Mouse (Mus musculus): Measurements from ENCODE around the gene Cdc42se2. TPM values are rescaled to one million over a fixed set of nuclear protein-coding genes. Genes with fewer than 3 reads are reported as not detected.

The Cdc42se2 gene
- polyA plus RNA-seq, 1 experiment from 2014 or later: 56.0 TPM

- Histone ChIP-seq H3K27me3 (replicated peaks) (no peaks in the 10 kb centered on the region), H3K9ac (no peak overlapping the region), H3K4me2 (no peak overlapping the region), H3K36me3 (peaks cover 29% of the 10 kb centered on the region), H3K4me1 (no peaks in the 10 kb centered on the region), H3K27ac (replicated peaks) (no peak overlapping the region), H3K9me3 (no peaks in the 10 kb centered on the region), H3K4me3 (no peak overlapping the region)
- ATAC-seq (ENCODE audit: extremely low read depth, insufficient number of reproducible peaks, low FRiP score, low TSS enrichment): no peak
- WGBS: 75% methylated on average over 8 of the region's 8 CpGs
Observed at GRCm38 (mm10) chr11:54701848-54702247, 85.6 kb downstream of the Cdc42se2 start.

- H3K9me3 ChIP-seq: no peaks in the 10 kb centered on the region
- peaks cover 47% of the 10 kb centered on the region for H3K36me3 ChIP-seq
- no peak overlapping the region for H3K4me3 ChIP-seq
- 73% methylated on average over 3 of the region's 3 CpGs for WGBS
- no peak overlapping the region for H3K9ac ChIP-seq
- ATAC-seq (ENCODE audit: extremely low read depth, insufficient number of reproducible peaks, low FRiP score, low TSS enrichment): no peak
- no peaks in the 10 kb centered on the region for H3K27me3 ChIP-seq (replicated peaks)
- no peak overlapping the region for H3K27ac ChIP-seq (replicated peaks)
- H3K4me1 ChIP-seq: no peaks in the 10 kb centered on the region
- no peak overlapping the region for H3K4me2 ChIP-seq
Observed at GRCm38 (mm10) chr11:54699972-54700371, 87.5 kb downstream of the Cdc42se2 start.

- Histone ChIP-seq H3K4me3 (no peak overlapping the region), H3K27me3 (replicated peaks) (no peaks in the 10 kb centered on the region), H3K36me3 (peaks cover 60% of the 10 kb centered on the region), H3K4me2 (no peak overlapping the region), H3K27ac (replicated peaks) (no peak overlapping the region), H3K4me1 (no peaks in the 10 kb centered on the region), H3K9me3 (no peaks in the 10 kb centered on the region), H3K9ac (no peak overlapping the region)
- ATAC-seq (ENCODE audit: extremely low read depth, insufficient number of reproducible peaks, low FRiP score, low TSS enrichment): no peak
- 89% methylated on average over 7 of the region's 7 CpGs for WGBS
Observed at GRCm38 (mm10) chr11:54698636-54699035, 88.8 kb downstream of the Cdc42se2 start.

- ATAC-seq (ENCODE audit: extremely low read depth, insufficient number of reproducible peaks, low FRiP score, low TSS enrichment): no peak
- no peak overlapping the region for H3K4me3 ChIP-seq
- no peaks in the 10 kb centered on the region for H3K9me3 ChIP-seq
- no peaks in the 10 kb centered on the region for H3K4me1 ChIP-seq
- no peak overlapping the region for H3K9ac ChIP-seq
- H3K27me3 ChIP-seq (replicated peaks): no peaks in the 10 kb centered on the region
- H3K36me3 ChIP-seq: peaks cover 65% of the 10 kb centered on the region
- no peak overlapping the region for H3K27ac ChIP-seq (replicated peaks)
- WGBS: 88% methylated on average over 5 of the region's 5 CpGs
- H3K4me2 ChIP-seq: no peak overlapping the region
Observed at GRCm38 (mm10) chr11:54697611-54698010, 89.9 kb downstream of the Cdc42se2 start.

- H3K27ac ChIP-seq (replicated peaks): no peak overlapping the region
- no peaks in the 10 kb centered on the region for H3K4me1 ChIP-seq
- H3K4me2 ChIP-seq: no peak overlapping the region
- peaks cover 78% of the 10 kb centered on the region for H3K36me3 ChIP-seq
- H3K9me3 ChIP-seq: no peaks in the 10 kb centered on the region
- no peak for ATAC-seq (ENCODE audit: extremely low read depth, insufficient number of reproducible peaks, low FRiP score, low TSS enrichment)
- 50% methylated on average over 4 of the region's 4 CpGs for WGBS
- H3K27me3 ChIP-seq (replicated peaks): no peaks in the 10 kb centered on the region
- H3K4me3 ChIP-seq: no peak overlapping the region
- H3K9ac ChIP-seq: no peak overlapping the region
Observed at GRCm38 (mm10) chr11:54695951-54696350, 91.5 kb downstream of the Cdc42se2 start.

- H3K4me3 ChIP-seq: no peak overlapping the region
- peaks cover 79% of the 10 kb centered on the region for H3K36me3 ChIP-seq
- ATAC-seq (ENCODE audit: extremely low read depth, insufficient number of reproducible peaks, low FRiP score, low TSS enrichment): no peak
- no peak overlapping the region for H3K4me2 ChIP-seq
- H3K9ac ChIP-seq: no peak overlapping the region
- WGBS: 80% methylated on average over 8 of the region's 8 CpGs
- H3K27me3 ChIP-seq (replicated peaks): no peaks in the 10 kb centered on the region
- no peaks in the 10 kb centered on the region for H3K4me1 ChIP-seq
- no peaks in the 10 kb centered on the region for H3K9me3 ChIP-seq
- H3K27ac ChIP-seq (replicated peaks): no peak overlapping the region
Observed at GRCm38 (mm10) chr11:54694291-54694690, 93.2 kb downstream of the Cdc42se2 start.

- WGBS: 68% methylated on average over 6 of the region's 6 CpGs
- Histone ChIP-seq H3K4me2 (no peak overlapping the region), H3K9me3 (no peaks in the 10 kb centered on the region), H3K4me1 (no peaks in the 10 kb centered on the region), H3K27ac (replicated peaks) (no peak overlapping the region), H3K4me3 (no peak overlapping the region), H3K27me3 (replicated peaks) (no peaks in the 10 kb centered on the region), H3K36me3 (peaks cover 80% of the 10 kb centered on the region), H3K9ac (no peak overlapping the region)
- ATAC-seq (ENCODE audit: extremely low read depth, insufficient number of reproducible peaks, low FRiP score, low TSS enrichment): no peak
Observed at GRCm38 (mm10) chr11:54693696-54694095, 93.8 kb downstream of the Cdc42se2 start.

GRCm38 (mm10) chr11:54691179-54691578, 96.3 kb downstream of the Cdc42se2 start:
- ATAC-seq (ENCODE audit: extremely low read depth, insufficient number of reproducible peaks, low FRiP score, low TSS enrichment): no peak
- 72% methylated on average over 4 of the region's 4 CpGs for WGBS
- Histone ChIP-seq H3K36me3 (peaks cover 78% of the 10 kb centered on the region), H3K9me3 (no peaks in the 10 kb centered on the region), H3K9ac (no peak overlapping the region), H3K4me2 (no peak overlapping the region), H3K4me3 (no peak overlapping the region), H3K27me3 (replicated peaks) (no peaks in the 10 kb centered on the region), H3K4me1 (no peaks in the 10 kb centered on the region), H3K27ac (replicated peaks) (no peak overlapping the region)

GRCm38 (mm10) chr11:54690171-54690570, 97.3 kb downstream of the Cdc42se2 start:
- no peaks in the 10 kb centered on the region for H3K9me3 ChIP-seq
- no peaks in the 10 kb centered on the region for H3K4me1 ChIP-seq
- 84% methylated on average over 4 of the region's 4 CpGs for WGBS
- no peak overlapping the region for H3K27ac ChIP-seq (replicated peaks)
- no peak overlapping the region for H3K4me2 ChIP-seq
- no peaks in the 10 kb centered on the region for H3K27me3 ChIP-seq (replicated peaks)
- H3K9ac ChIP-seq: no peak overlapping the region
- H3K4me3 ChIP-seq: no peak overlapping the region
- H3K36me3 ChIP-seq: peaks cover 78% of the 10 kb centered on the region
- no peak for ATAC-seq (ENCODE audit: extremely low read depth, insufficient number of reproducible peaks, low FRiP score, low TSS enrichment)

GRCm38 (mm10) chr11:54684831-54685230, 102.6 kb downstream of the Cdc42se2 start:
- no peak for ATAC-seq (ENCODE audit: extremely low read depth, insufficient number of reproducible peaks, low FRiP score, low TSS enrichment)
- Histone ChIP-seq H3K4me1 (no peaks in the 10 kb centered on the region), H3K36me3 (peaks cover 69% of the 10 kb centered on the region), H3K4me2 (no peak overlapping the region), H3K4me3 (no peak overlapping the region), H3K27ac (replicated peaks) (no peak overlapping the region), H3K9me3 (no peaks in the 10 kb centered on the region), H3K9ac (no peak overlapping the region), H3K27me3 (replicated peaks) (no peaks in the 10 kb centered on the region)
- 73% methylated on average over 2 of the region's 2 CpGs for WGBS

GRCm38 (mm10) chr11:54679141-54679540, 108.3 kb downstream of the Cdc42se2 start:
- Histone ChIP-seq H3K4me1 (no peaks in the 10 kb centered on the region), H3K27ac (replicated peaks) (no peak overlapping the region), H3K27me3 (replicated peaks) (no peaks in the 10 kb centered on the region), H3K36me3 (peaks cover 65% of the 10 kb centered on the region), H3K9ac (no peak overlapping the region), H3K9me3 (no peaks in the 10 kb centered on the region), H3K4me3 (no peak overlapping the region), H3K4me2 (no peak overlapping the region)
- 92% methylated on average over 2 of the region's 2 CpGs for WGBS
- no peak for ATAC-seq (ENCODE audit: extremely low read depth, insufficient number of reproducible peaks, low FRiP score, low TSS enrichment)

GRCm38 (mm10) chr11:54675792-54676489, 111.5 kb downstream of the Cdc42se2 start:
- Histone ChIP-seq H3K4me1 (no peaks in the 10 kb centered on the region), H3K9ac (no peak overlapping the region), H3K9me3 (no peaks in the 10 kb centered on the region), H3K4me2 (no peak overlapping the region), H3K27me3 (replicated peaks) (no peaks in the 10 kb centered on the region), H3K4me3 (no peak overlapping the region), H3K27ac (replicated peaks) (no peak overlapping the region), H3K36me3 (peaks cover 47% of the 10 kb centered on the region)
- no peak for ATAC-seq (ENCODE audit: extremely low read depth, insufficient number of reproducible peaks, low FRiP score, low TSS enrichment)
- 92% methylated on average over 2 of the region's 2 CpGs for WGBS
